Mouse (Mus musculus): ENCODE measurements at regions not wholly inside any gene's neighbourhood (a gene's known extent, or its start where the extent isn't known, plus 50 kb on each side); places are given as distances from the start of the nearest gene placed in this dataset.
"Not testable (repeated sequence)": the region's sequence is repeated elsewhere in the genome, so short reads cannot be mapped to it uniquely, and the experiment has no call there.

DNA sequence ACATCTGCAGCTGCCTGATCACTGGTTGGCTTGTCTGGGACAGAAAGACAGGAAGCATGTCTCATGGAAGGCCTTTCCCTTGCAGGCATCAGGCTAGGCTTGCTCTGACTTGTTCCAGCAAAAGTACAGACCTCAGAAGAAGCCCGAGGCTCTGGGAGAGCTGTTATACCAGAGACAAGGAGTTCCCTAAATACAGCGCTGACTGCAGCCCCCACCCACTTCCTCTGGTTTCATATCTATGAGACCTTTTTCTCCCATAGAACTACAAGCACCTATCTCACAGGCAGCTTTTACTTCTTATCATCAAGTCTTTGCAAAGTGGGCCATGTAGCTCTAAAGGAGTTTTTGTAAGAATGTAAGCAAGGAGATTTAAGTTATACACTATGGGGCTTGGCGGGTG lies 312.2 kb upstream of the Vmn1r3 start:
- DNase-seq (ENCODE audit: low spot score in 2 of 2): not testable (repeated sequence)

DNA sequence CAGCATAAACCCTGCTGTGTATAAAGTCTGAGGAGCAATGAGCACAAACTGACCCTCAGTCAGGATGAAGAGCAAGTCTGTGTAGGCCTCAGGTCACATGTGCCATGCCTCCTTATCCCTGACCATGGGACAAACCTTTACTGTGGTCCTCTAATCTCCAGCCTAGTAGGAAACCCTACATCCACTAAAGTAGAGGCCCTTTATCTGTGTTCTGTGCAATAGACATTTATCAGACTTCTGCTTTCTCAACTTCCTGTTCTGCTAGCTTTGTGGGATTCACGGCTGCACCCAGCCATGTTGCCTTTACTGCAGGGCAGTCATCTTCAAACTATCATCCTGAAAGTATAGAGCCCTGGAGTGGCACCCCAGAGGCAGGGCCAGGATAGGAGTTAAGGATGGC lies 310.8 kb upstream of the Vmn1r3 start:
- DNase-seq (ENCODE audit: low spot score in 2 of 2): not testable (repeated sequence)

DNA sequence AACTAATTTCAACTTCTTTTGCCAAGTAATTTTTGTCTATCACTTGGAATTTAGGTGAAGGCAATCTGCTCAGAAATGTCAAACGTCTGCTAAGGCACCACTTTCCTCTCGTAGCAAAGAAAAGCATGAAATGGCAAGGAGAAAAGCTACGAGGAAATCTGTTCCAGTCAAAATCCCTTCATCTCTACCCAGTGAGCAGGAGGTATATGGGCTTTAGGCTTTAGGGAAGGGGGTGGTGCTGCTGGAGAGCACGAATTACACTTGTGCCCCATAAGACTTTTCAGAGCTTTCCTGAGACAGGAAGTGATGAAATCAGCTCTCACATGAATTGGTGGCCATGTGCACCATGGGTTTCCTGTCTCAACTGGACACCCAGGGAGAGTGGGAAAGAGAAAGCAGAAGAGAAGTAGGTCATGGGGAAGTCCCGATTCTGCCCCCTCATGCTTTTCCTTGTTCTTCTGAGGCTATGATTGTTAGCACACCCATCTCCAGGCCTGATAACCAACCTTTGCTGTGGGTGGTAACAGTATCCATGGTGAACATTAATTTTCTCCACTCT lies 309.0 kb upstream of the Vmn1r3 start:
- DNase-seq (ENCODE audit: low spot score in 2 of 2): not testable (repeated sequence)

DNA sequence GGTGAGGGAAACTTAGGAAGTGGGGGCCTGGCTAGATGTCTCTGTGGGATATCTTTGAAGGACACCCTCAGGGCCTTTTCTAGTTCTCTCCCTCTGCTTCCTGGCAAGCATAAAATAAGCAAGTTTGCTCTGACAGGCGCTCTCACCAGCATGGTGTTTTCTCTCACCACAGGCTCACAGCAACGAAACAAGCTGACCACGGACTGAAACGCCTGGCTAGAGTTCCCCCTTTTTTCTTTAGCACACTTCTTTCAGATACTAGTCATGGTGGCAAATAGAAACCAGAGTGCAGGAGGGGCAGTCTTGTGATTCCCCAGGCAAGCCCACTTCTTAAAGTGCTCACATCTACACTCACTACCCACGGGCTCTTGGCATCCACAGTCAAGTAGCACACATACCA lies 305.7 kb upstream of the Vmn1r3 start:
- not testable (repeated sequence) for DNase-seq (ENCODE audit: low spot score in 2 of 2)

DNA sequence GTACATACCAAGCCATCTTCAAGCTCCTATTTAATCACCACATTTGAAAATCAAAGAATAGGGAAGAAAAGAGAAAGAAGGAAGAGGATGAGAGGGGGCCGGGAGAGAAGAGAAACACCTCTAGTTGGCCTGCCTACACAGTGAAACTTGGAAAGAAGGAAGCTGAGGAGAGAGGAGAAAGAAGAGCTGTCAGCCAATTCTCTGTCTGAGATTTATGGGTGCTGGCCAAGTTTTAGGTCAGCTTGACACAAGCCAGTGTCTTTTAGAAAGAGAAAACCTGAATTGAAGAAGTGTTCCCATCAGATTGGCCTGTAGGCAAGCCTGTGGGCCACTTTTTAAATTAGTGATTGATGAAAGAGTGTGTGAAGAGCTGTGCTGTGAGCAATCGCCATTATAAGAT lies 296.9 kb upstream of the Vmn1r3 start:
- no peak for DNase-seq (ENCODE audit: low spot score in 2 of 2)

DNA sequence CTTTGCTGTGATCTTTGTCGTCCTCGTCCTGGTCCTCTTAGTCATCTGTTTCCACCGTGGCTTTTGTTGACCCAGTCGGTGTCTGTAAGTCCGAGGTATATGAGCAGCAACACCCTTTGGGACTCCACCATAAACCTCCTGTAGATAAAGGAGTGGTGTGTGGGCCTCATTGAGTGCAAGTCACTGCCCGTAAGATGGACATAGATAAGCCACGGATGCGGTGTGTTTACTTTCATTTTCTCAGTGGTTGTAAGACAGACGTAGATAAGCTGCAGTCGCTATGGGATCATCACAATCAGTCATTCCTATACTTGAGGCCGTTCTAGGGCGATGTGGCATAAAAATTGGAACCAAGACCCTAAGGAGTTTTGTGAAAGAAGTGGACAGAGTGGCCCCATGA lies 271.6 kb upstream of the Vmn1r3 start:
- no peak for DNase-seq (ENCODE audit: low spot score in 2 of 2)

DNA sequence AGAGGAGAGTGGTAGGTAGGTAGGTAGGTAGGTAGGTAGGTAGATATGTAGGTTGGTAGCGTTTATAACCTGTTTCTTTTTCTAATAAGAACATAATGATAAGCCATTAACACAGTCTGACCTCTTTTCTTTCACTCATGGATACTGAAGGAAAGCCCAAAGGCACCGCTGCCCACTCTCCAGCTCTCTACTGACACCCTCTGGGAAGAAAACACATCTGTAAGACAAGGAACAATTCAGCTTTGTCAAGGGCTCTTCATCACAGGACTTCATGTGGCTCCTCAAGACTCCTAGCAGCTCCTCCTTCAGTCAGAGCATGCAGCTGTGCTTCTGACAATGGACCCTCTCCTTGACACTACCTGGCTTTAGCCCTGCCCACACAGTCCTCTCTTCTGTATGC lies 252.2 kb upstream of the Vmn1r3 start:
- not testable (repeated sequence) for DNase-seq (ENCODE audit: low spot score in 2 of 2)

DNA sequence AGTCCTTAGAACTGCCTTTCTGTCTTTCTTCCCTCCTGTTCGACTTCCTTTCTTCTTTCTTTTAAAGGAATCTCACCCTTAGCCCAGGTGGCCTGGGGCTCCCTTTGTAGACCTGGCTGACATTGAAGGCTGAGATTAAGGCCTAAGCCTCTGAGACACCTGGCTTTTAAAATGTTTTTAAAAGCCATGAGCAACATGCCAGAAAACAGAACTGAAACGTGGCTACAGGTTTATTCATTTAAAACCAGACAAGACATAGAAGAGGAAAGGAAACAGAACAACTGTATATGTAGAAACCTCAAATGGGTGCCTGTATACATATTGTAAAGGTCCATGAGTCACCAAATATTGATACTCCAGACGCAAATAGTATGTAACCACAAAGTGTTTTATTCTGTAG lies 242.8 kb upstream of the Vmn1r3 start:
- no peak for DNase-seq (ENCODE audit: low spot score in 2 of 2)

DNA sequence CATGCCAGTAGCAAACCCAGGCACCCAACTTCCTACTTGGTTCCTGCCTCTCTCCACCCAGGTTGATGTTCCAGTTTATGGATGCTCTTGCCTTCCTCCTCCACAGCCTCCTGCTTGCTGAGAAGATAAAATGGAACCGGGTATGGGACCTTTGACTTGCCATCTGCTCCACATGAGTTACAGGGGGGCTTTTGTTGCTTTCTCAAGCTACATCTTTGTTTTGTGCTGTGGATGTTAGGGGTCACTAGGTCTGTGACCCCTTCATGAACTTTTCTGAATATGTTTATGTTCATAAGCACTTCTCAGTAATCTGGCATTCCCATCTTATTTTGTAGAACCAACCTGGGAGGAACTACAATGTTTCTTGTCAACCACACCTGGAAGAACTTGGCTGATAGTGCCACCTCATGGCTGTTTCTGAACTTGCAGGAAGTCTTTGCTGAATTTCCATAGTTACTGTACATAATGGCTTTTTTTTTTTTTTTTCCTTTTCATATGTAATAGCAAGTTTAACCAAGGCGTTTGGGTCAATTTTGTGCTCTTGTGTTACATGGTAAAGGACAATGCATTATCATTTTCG lies 234.9 kb upstream of the Vmn1r3 start:
- peak in 1 of 2 experiments; percentile 36 for DNase-seq (ENCODE audit: low spot score in 2 of 2)

DNA sequence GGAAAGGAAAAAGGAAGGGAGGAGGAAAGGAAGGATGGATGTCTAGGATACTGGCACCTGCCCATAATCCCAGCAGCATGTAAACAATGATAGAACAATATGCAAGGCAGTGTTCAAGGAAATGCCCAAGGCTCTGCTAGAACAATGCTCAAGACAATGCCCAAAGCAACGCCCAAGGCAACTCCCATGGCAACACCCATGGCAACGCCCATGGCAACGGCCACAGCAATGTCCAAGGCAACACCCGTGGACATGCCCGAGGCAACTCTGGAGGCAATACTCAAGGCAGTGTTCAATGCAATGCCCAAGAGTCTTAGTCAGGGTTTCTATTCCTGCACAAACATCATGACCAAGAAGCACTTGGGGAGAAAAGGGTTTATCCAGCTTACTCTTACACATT lies 231.5 kb upstream of the Vmn1r3 start:
- no peak for DNase-seq (ENCODE audit: low spot score in 2 of 2)

DNA sequence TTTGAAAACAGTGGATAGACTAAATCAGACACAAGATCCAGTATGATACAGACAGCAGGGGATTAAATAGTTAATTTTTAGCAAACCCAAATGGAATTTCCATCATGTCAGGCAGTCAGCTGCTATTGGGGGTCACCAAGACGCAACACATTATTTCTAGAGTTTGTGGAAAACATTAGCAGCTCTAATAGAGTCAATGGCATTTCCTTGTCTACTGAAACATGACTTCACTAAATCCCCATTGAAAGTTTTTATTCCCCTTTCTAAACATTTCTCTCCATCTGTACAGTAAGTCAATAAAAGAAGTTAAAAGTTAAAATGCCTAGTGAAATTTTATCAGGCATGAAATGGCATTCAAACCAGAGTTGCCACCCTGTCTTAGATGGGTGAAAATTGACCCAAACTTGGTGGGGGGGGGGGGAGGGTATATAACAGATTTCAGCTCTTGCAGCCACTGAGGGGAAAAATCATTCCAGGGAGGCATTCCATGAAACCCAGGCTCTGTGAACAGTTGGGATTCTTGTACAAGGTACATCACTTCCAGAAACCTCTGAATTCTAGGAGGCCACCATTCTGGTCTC lies 229.4 kb upstream of the Vmn1r3 start:
- not testable (repeated sequence) for DNase-seq (ENCODE audit: low spot score in 2 of 2)

DNA sequence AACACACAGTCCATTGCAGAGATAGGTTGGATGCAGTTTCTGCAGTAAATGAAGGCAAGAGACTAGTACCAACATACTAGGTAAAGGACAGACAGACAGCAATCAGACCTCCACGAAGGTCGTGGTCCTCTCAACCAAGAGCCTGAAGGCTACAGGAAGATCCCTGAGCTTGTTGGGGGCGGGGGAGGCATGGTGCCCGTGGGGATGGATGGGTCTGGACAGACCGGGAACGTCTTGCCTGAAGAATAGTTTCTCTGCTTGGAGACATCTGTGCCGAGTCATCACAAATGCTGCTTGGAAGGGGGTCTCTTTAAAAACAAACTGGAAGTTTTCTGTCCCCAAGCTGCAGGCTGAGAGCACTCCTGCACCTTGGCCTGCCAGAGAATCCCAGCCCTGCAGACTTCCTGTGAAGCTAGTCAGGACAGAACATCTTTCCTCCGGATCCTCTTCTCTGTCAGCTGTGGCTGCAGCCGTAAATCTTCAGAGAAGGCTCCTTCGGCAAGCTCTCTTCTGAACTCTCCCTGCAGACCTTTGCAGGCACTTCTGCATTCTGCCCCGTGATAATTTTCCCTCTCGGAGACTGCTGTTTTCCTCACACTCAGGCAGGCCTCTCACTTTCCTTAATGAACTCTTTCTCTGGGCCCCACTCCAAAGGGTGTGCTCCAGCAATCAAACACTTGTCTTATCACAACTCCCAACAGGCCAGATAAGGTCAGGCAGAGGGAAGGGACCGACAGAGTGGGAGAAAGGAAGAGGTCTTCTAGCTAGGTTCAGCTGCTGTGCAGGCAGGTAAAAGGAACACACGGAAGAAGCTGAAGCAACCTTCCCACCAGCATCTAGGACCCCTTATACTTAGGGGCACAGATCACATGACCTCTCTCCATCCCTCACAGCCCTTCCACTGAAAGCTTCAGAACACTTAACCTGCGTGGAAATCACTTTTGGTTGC lies 228.6 kb upstream of the Vmn1r3 start:
- DNase-seq (ENCODE audit: low spot score in 2 of 2): no peak

DNA sequence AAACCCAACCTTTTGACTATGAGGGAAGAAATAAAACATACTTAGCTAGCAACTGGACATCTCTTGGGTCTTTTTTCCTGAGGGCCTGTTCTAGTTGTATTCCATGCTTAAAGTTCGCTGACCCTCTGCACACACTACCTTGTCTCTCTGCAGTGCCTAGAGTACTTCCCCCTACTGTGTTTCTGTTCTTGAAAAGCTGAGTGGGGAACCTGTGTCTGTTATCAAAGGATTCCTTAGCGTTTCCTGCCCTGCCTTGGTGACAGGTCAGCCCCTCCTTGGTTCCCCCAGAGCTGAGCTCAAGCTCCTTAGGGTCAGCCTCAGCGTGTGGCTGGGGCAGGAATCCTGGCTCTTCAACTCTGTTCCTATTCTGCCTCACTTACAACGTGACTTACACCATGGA lies 227.2 kb upstream of the Vmn1r3 start:
- DNase-seq (ENCODE audit: low spot score in 2 of 2): not testable (repeated sequence)

DNA sequence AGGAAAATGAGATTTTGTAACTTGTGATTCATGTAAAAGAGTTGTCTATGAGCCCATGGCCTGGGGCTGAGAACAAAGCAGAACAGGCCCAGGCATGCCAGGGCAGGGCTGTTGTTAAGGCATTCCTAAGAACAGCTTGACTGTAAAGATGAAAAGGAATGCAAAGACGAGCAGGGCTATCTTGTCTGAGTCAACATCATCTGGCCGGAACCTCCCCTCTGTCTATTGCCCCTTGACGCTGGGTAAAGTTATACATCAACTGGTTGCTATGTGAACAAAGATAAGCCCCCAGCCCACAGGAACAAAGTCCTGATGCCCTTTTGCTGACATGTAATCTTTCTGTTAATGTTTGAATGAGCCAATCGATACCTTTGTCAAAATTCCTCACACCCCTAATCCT lies 217.7 kb upstream of the Vmn1r3 start:
- DNase-seq (ENCODE audit: low spot score in 2 of 2): not testable (repeated sequence)

DNA sequence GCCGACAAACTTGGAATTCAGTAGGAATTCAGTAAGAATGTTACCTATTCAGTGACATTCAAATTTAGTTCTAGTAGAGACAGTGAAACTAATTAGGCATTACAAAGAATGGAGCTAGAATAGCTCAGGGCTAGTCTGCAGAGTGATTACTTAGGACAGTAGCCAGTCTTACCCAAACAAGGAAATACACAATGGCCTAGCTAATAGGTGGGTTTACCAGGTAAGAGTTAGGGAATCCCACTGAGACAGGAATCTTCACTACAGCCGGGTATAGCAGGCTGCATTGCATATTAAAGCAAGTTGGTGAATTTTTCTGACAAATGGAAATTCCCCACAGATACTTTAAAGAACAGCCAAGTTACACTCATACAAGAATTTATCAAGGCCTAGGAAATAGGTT lies 216.6 kb upstream of the Vmn1r3 start:
- not testable (repeated sequence) for DNase-seq (ENCODE audit: low spot score in 2 of 2)

DNA sequence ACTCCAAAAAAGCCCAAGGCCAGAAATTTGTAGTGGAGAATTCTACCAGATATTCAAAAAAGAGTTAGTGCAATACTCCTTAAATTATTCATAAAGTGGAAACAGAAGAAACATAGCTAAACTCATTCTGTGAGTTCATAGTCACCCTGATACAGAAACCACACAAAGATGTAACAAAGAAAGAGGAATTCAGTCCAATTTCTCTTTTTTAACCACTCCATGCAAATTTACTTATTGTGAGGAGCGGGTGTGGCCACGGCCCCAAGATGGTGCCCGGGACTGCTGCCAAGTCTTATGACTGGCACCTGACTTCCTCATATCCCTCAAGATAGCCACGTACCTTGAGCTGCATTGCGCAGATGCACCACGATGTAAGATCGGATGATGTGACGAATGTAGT lies 206.4 kb upstream of the Vmn1r3 start:
- not testable (repeated sequence) for DNase-seq (ENCODE audit: low spot score in 2 of 2)

DNA sequence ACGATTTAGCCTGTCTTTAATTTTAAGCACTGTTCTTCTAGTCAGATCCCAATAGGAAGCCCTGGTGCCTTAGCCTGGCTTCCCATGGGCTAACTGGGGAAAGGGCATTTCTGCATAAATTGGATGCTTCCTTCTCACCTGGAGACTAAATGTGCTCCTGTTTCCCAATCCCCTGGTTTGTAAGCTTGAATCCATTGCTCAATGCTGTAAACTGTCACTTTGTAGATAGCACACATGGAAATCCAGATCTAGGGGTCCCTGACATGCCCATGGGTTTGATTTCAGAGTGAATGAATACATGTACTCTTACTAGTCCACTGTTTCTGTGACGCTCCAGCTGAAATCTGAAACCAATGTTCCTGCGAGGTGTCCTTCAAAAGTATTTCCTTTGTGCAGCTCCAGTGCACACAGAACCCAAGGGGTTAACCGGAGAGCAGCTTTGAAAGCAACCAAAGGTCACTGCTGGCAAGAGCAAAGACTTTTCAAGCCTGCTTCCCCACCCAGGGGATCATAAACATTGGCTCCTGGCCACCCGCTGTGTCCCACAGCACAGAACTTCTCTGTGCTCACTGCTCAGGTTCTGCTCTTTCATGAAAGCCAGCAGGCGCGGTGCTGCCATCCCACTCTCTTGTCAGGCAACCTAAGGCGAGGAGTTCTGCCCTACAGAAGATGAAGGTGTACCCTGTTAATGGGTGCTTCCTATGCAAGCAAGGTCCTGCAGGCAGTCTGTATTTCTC lies 188.0 kb upstream of the Vmn1r3 start:
- not testable (repeated sequence) for DNase-seq (ENCODE audit: low spot score in 2 of 2)

DNA sequence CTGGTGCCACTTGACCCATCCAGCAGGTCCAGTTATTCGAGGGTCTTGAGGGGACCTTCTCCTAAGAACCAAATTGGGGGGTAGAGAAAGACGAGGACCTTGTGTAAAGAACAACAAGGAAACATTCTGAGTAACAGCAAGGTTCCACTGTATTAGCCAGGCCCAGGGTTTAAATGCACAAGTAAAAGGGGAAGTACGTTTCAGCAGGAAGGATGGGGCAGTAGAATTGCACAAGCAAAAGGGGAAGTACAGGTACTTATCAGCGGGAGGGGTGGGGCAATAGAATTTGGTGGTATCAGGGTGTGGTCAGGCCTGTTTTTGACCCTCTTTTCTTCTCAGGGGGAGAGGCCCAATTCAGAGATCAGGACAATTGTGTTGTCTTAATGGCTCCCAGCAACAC lies 182.9 kb upstream of the Vmn1r3 start:
- not testable (repeated sequence) for DNase-seq (ENCODE audit: low spot score in 2 of 2)

DNA sequence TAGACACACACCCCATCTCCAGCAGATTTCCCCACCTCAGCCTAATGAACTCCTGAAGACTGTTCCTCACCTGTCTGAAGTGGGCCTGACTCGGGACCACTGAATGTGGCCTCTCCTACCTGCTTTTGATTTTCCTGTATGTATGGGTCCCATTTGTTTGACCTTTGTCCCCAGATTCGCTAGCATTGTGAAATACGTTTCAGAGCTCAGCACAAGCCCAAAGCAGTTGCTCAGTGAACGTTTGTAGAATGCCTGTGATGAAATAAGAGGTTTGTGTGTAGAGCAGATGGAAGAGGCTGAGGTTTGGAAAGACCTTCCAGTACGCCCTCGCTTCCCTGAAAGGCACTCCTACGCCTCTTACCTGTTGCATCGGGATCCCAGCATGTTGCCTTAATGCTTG lies 158.3 kb upstream of the Vmn1r3 start:
- not testable (repeated sequence) for DNase-seq (ENCODE audit: low spot score in 2 of 2)

DNA sequence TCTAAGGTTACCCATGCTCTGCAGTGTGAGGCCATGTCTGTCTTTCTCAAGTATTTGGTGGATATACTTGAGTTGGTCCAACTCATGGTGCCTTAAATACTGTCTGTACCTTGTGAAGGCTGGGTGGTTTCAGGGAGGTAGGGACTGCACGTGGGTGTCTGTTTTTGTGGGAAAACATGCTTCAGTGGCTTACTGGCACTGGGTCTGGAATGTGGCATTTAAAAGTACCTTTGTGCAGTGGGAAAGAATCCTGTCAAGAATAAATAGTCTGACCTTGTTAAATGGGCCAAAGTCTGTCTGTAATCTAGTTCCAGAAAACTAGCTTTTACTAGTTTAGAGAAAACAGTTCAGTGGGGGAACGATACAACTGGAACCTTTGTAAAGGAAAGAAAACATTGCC lies 157.5 kb upstream of the Vmn1r3 start:
- not testable (repeated sequence) for DNase-seq (ENCODE audit: low spot score in 2 of 2)

DNA sequence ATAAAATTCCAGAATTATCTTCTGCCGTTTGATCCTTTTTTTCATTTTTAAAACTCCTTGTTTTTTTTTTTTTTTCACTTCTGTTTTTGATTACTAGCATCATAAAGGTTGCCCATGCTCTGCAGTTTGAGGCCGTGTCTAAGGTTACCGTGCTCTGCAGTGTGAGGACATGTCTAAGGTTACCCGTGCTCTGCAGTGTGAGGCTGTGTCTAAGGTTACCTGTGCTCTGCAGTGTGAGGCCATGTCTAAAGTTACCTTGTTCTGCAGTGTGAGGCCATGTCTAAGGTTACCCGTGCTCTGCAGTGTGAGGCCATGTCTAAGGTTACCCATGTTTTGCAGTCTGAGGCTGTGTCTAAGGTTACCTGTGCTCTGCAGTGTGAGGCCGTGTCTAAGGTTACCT lies 157.0 kb upstream of the Vmn1r3 start:
- not testable (repeated sequence) for DNase-seq (ENCODE audit: low spot score in 2 of 2)

Measured in thymus, postnatal 10 days (tissue).